Mouse (Mus musculus) heart, embryonic 12.5 days (tissue): ENCODE measurements at regions not wholly inside any gene's neighbourhood (a gene's known extent, or its start where the extent isn't known, plus 50 kb on each side); places are given as distances from the start of the nearest gene placed in this dataset.

Experiments
- ATAC-seq: fragments of 200-750 bp; cut with Nextera tagmentation; 2 replicates; pipeline ENCODE4 v1.8.0; 2017; ENCODE audit warnings: moderate TSS enrichment, moderate library complexity; ENCODE audit not compliant: insufficient number of reproducible peaks, low FRiP score
- H3K27ac ChIP-seq: fragments of 300-500 bp; sonication (generic); 2 replicates; pipeline ENCODE4 v1.5.1; 2016; ENCODE audit warnings: mild to moderate bottlenecking, moderate library complexity; ENCODE audit not compliant: poor library complexity, severe bottlenecking
- H3K27me3 ChIP-seq: fragments of 300-500 bp; sonication (generic); replicated peaks from 2 replicates; pipeline ENCODE4 v1.6.1; 2016; ENCODE audit warnings: mild to moderate bottlenecking, moderate library complexity
- H3K36me3 ChIP-seq: fragments of 300-500 bp; sonication (generic); 2 replicates; pipeline ENCODE4 v1.6.1; 2016; ENCODE audit warnings: mild to moderate bottlenecking, moderate library complexity
- H3K4me1 ChIP-seq: fragments of 300-500 bp; sonication (generic); replicated peaks from 2 replicates; pipeline ENCODE4 v1.6.1; 2016; ENCODE audit warnings: mild to moderate bottlenecking
- H3K4me2 ChIP-seq: fragments of 300-500 bp; sonication (generic); 2 replicates; pipeline ENCODE4 v1.6.1; 2016; ENCODE audit warnings: mild to moderate bottlenecking, moderate library complexity
- H3K4me3 ChIP-seq: fragments of 300-500 bp; sonication (generic); 2 replicates; pipeline ENCODE4 v1.5.1; 2016; ENCODE audit warnings: mild to moderate bottlenecking
- H3K9ac ChIP-seq: fragments of 300-500 bp; sonication (generic); 2 replicates; pipeline ENCODE4 v1.6.1; 2016; ENCODE audit warnings: mild to moderate bottlenecking, moderate library complexity
- H3K9me3 ChIP-seq: fragments of 300-500 bp; sonication (generic); replicated peaks from 2 replicates; pipeline ENCODE4 v1.6.1; 2016; ENCODE audit warnings: mild to moderate bottlenecking, moderate library complexity
- WGBS: fragments of 180-500 bp; shearing (Covaris S2); methylation state at CpG from one replicate; pipeline ENCODE4 v1.1.7; 2016; 5-methylcytosine and 5-hydroxymethylcytosine counted together

GRCm38 (mm10) chr1:76835028-76835683, 679.7 kb downstream of the Epha4 start:
- no peaks in the 10 kb centered on the region for H3K4me1 ChIP-seq
- no peaks in the 10 kb centered on the region for H3K9me3 ChIP-seq
- ATAC-seq: no peak
- H3K4me3 ChIP-seq: no peak overlapping the region
- H3K9ac ChIP-seq: no peak overlapping the region
- WGBS: 68% methylated on average over 6 of the region's 6 CpGs
- H3K27me3 ChIP-seq: no peaks in the 10 kb centered on the region
- no peaks in the 10 kb centered on the region for H3K36me3 ChIP-seq
- no peak overlapping the region for H3K27ac ChIP-seq
- no peak overlapping the region for H3K4me2 ChIP-seq

DNA sequence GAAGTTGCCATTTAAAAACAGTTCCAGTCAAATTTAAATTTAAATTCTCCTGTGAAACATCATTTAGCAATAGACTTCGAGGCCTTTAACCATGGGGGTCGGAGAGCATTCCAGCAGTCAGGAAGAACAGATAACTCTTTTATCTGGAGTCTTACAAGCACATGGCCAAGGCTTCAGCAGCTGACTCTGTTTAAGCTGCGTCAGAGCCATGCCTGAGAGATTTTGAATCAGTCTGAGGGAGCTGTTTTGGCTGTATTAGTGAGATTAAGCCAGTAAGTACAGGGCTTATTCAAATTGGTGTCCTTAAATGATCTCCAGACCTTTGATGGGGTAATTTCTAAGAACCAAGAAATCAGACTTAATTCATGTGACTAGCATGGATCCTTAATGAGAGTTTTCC, 665.5 kb downstream of the Epha4 start:
- Histone ChIP-seq H3K4me3 (no peak overlapping the region), H3K9ac (no peak overlapping the region), H3K4me2 (no peak overlapping the region), H3K27me3 (no peaks in the 10 kb centered on the region), H3K36me3 (no peaks in the 10 kb centered on the region), H3K27ac (no peak overlapping the region), H3K4me1 (peaks cover 4% of the 10 kb centered on the region; the same call in 1 of the 2 replicates), H3K9me3 (no peaks in the 10 kb centered on the region)
- no peak for ATAC-seq
- WGBS: 8% methylated on average over 3 of the region's 3 CpGs

GRCm38 (mm10) chr1:76866304-76866968, 648.5 kb downstream of the Epha4 start:
- no peaks in the 10 kb centered on the region for H3K4me1 ChIP-seq
- 71% methylated on average over 15 of the region's 15 CpGs for WGBS
- H3K4me3 ChIP-seq: no peak overlapping the region
- H3K36me3 ChIP-seq: no peaks in the 10 kb centered on the region
- ATAC-seq: no peak
- H3K4me2 ChIP-seq: no peak overlapping the region
- H3K9ac ChIP-seq: no peak overlapping the region
- H3K9me3 ChIP-seq: no peaks in the 10 kb centered on the region
- H3K27ac ChIP-seq: no peak overlapping the region
- no peaks in the 10 kb centered on the region for H3K27me3 ChIP-seq

GRCm38 (mm10) chr1:76873207-76873606, 641.7 kb downstream of the Epha4 start:
- Histone ChIP-seq H3K27ac (no peak overlapping the region), H3K27me3 (no peaks in the 10 kb centered on the region), H3K4me3 (no peak overlapping the region), H3K9ac (no peak overlapping the region), H3K9me3 (no peaks in the 10 kb centered on the region), H3K36me3 (no peaks in the 10 kb centered on the region), H3K4me2 (no peak overlapping the region), H3K4me1 (no peaks in the 10 kb centered on the region)
- 84% methylated on average over 4 of the region's 4 CpGs for WGBS
- no peak for ATAC-seq

GRCm38 (mm10) chr1:76880111-76880782, 634.6 kb downstream of the Epha4 start:
- no peak overlapping the region for H3K4me2 ChIP-seq
- H3K4me3 ChIP-seq: no peak overlapping the region
- H3K4me1 ChIP-seq: no peaks in the 10 kb centered on the region
- H3K27me3 ChIP-seq: no peaks in the 10 kb centered on the region
- H3K36me3 ChIP-seq: no peaks in the 10 kb centered on the region
- no peak overlapping the region for H3K27ac ChIP-seq
- no peak for ATAC-seq
- no peak overlapping the region for H3K9ac ChIP-seq
- WGBS: 76% methylated on average over 6 of the region's 6 CpGs
- H3K9me3 ChIP-seq: no peaks in the 10 kb centered on the region

- no peak overlapping the region for H3K9ac ChIP-seq
- no peak overlapping the region for H3K4me3 ChIP-seq
- WGBS: 58% methylated on average over 4 of the region's 4 CpGs
- no peaks in the 10 kb centered on the region for H3K4me1 ChIP-seq
- no peak overlapping the region for H3K27ac ChIP-seq
- H3K27me3 ChIP-seq: no peaks in the 10 kb centered on the region
- H3K36me3 ChIP-seq: no peaks in the 10 kb centered on the region
- no peak for ATAC-seq
- no peak overlapping the region for H3K4me2 ChIP-seq
- H3K9me3 ChIP-seq: no peaks in the 10 kb centered on the region
These were observed 634.1 kb downstream of the Epha4 start for GRCm38 (mm10) chr1:76880783-76881145.

DNA sequence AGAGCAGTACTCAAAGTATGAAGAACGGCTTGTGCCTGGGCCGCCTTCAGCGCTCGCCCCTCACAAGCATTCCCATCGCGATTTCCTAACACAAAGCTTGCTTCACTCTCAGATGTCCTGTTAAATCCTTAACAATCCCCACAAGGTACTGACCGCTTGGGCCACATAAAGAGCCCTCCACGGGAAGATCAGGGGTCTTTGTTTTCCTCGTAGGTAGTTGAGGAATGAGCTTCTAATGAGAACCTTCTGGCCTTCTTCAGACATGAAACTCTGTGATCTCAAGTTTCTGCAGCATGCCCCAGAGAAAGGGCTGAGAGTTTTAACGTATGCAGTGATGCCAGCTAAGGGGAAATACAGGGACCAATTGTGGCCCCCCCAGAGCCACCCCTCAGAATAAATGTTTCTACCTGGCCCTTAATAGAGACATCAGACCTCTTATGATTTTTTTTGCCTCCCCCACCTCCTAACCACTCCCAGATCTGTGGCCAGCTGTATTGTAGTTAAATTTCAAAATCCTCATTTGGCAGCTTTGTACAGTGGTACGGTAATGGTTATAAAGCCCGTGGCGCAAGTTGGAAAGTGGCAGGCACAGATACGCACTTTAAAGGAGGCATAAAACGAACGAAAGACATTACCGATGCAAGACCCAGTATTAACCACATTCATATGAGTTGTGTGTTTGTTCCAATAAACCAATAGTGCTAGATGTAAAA, 618.6 kb downstream of the Epha4 start:
- no peaks in the 10 kb centered on the region for H3K27me3 ChIP-seq
- H3K4me1 ChIP-seq: no peaks in the 10 kb centered on the region
- no peaks in the 10 kb centered on the region for H3K9me3 ChIP-seq
- H3K36me3 ChIP-seq: no peaks in the 10 kb centered on the region
- no peak for ATAC-seq
- no peak overlapping the region for H3K27ac ChIP-seq
- no peak overlapping the region for H3K9ac ChIP-seq
- H3K4me3 ChIP-seq: no peak overlapping the region
- no peak overlapping the region for H3K4me2 ChIP-seq
- 80% methylated on average over 17 of the region's 17 CpGs for WGBS

GRCm38 (mm10) chr1:76897431-76897830, 617.5 kb downstream of the Epha4 start:
- H3K4me2 ChIP-seq: no peak overlapping the region

GRCm38 (mm10) chr1:76911472-76911871, 603.4 kb downstream of the Epha4 start:
- WGBS: 83% methylated on average over 3 of the region's 3 CpGs

More at GRCm38 (mm10) chr1:76897431-76897830, 617.5 kb downstream of the Epha4 start:
- 77% methylated on average over 6 of the region's 7 CpGs for WGBS
- H3K27ac ChIP-seq: no peak overlapping the region
- no peaks in the 10 kb centered on the region for H3K9me3 ChIP-seq
- ATAC-seq: no peak
- H3K36me3 ChIP-seq: no peaks in the 10 kb centered on the region
- H3K9ac ChIP-seq: no peak overlapping the region
- H3K27me3 ChIP-seq: no peaks in the 10 kb centered on the region
- H3K4me3 ChIP-seq: no peak overlapping the region
- H3K4me1 ChIP-seq: no peaks in the 10 kb centered on the region

GRCm38 (mm10) chr1:76919541-76919940, 595.3 kb downstream of the Epha4 start:
- ATAC-seq: no peak
- 13% methylated on average over 2 of the region's 2 CpGs for WGBS
- no peak overlapping the region for H3K9ac ChIP-seq
- no peak overlapping the region for H3K27ac ChIP-seq
- no peaks in the 10 kb centered on the region for H3K9me3 ChIP-seq
- H3K4me1 ChIP-seq: 0 out of 2 replicates have a peak, but pooled peaks cover 3% of the 10 kb centered on the region
- H3K36me3 ChIP-seq: no peaks in the 10 kb centered on the region
- no peaks in the 10 kb centered on the region for H3K27me3 ChIP-seq
- no peak overlapping the region for H3K4me2 ChIP-seq
- H3K4me3 ChIP-seq: no peak overlapping the region

More at GRCm38 (mm10) chr1:76911472-76911871, 603.4 kb downstream of the Epha4 start:
- no peak overlapping the region; the same call in 1 of the 2 replicates for H3K27ac ChIP-seq
- H3K9me3 ChIP-seq: no peaks in the 10 kb centered on the region
- H3K4me1 ChIP-seq: peaks cover 5% of the 10 kb centered on the region; the same call in 1 of the 2 replicates
- no peaks in the 10 kb centered on the region for H3K27me3 ChIP-seq
- no peak for ATAC-seq
- H3K4me2 ChIP-seq: no peak overlapping the region
- H3K9ac ChIP-seq: no peak overlapping the region
- no peaks in the 10 kb centered on the region for H3K36me3 ChIP-seq
- H3K4me3 ChIP-seq: no peak overlapping the region

- H3K36me3 ChIP-seq: no peaks in the 10 kb centered on the region
- H3K27ac ChIP-seq: no peak overlapping the region
- no peaks in the 10 kb centered on the region for H3K27me3 ChIP-seq
- no peak for ATAC-seq
- no peak overlapping the region for H3K9ac ChIP-seq
- H3K4me3 ChIP-seq: no peak overlapping the region
- H3K4me2 ChIP-seq: no peak overlapping the region
- H3K4me1 ChIP-seq: 0 out of 2 replicates have a peak, but pooled peaks cover 3% of the 10 kb centered on the region
- no peaks in the 10 kb centered on the region for H3K9me3 ChIP-seq
These were observed 594.3 kb downstream of the Epha4 start for GRCm38 (mm10) chr1:76920634-76921033.
